Mouse (Mus musculus) thymus, adult 2 months (tissue): ENCODE results near the gene BC049352.

Experiments used
- CTCF ChIP-seq: fragments of 200-500 bp; IDR thresholded peaks from 2 replicates; pipeline ENCODE4 v1.5.1; 2012; ENCODE audit warnings: mild to moderate bottlenecking, control low read depth, low read length, moderate library complexity, borderline replicate concordance; ENCODE audit not compliant: control insufficient read depth, poor library complexity, insufficient read depth; ENCODE audit errors: extremely low read depth
- POLR2A ChIP-seq: fragments of 200-500 bp; IDR thresholded peaks from 2 replicates; pipeline ENCODE4 v1.6.1; 2012; ENCODE audit warnings: mild to moderate bottlenecking, low read length, control low read depth, moderate library complexity; ENCODE audit not compliant: control insufficient read depth, poor library complexity, insufficient read depth; ENCODE audit errors: extremely low read depth

GRCm38 (mm10) chr9:45241397-45241796 lies 59.6 kb downstream of the BC049352 start:
- TF ChIP-seq CTCF (no peak), POLR2A (no peak)
